ENCODE assay signal across 8 mouse cellular contexts in the genomic region with DNA sequence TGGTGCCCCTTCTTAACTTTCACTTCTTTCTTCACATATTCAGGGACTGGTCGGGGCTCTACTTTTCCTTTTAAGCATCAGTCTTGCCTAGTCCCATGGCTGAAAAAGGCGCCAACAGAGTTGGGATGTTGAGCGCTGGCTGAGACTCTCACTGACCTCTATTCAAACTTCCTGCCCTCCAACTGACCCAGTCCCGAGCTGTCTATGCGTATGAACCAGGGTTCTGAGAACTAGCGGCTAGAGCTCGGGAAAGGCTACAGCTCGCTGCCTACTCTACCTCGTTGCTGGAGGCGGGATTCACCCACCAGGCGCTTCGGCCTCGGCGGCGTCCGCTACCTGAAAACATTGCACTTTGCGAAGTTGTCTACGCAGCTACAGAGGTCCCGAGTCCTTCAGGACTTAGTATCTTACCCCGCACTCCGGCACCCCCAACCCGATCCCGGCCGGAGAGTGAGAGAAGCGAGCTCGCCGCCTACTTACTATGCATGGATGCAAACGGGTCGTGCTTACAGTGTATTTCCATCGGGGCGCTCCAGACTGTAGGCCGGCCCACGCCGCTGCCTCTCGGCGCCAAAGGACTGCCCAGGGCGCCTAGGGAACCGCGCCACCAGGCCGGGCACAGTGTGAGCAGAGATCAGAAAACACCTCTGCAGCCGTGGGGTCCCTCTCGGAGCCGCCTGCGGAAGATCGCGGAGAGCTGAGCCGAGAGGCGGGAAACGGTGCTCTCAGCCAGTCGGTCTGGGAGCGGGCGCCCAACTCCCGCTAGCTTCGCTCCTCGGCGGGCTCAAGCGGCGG. TPM values are rescaled to one million over a fixed set of nuclear protein-coding genes. Genes with fewer than 3 reads are reported as not detected.
DNase-seq lines count a peak whose midpoint lies in the region; ATAC-seq and TF ChIP-seq lines count a peak whose summit lies in the region.

No protein-coding gene starts in this region.

- H3K36me3 ChIP-seq in heart, embryonic 13.5 days, result no peaks in the 10 kb centered on the region
- no peaks in the 10 kb centered on the region for H3K36me3 ChIP-seq in hindbrain, embryonic 12.5 days
- no peaks in the 10 kb centered on the region for H3K36me3 ChIP-seq in midbrain, embryonic 11.5 days (ENCODE audit: control insufficient read depth, insufficient read depth, low read length)

- H3K27ac ChIP-seq in heart, embryonic 13.5 days (replicated peaks), result no peak overlapping the region
- H3K27ac ChIP-seq in hindbrain, embryonic 12.5 days, result no peak overlapping the region
- no peak overlapping the region for H3K27ac ChIP-seq in midbrain, embryonic 11.5 days (ENCODE audit: low read depth, low read length)

- no peaks in the 10 kb centered on the region for H3K9me3 ChIP-seq in heart, embryonic 13.5 days
- no peaks in the 10 kb centered on the region for H3K9me3 ChIP-seq in hindbrain, embryonic 12.5 days (replicated peaks)
- H3K9me3 ChIP-seq in midbrain, embryonic 11.5 days (ENCODE audit: control insufficient read depth, low read length), result no peaks in the 10 kb centered on the region

- no peak for ATAC-seq in heart, embryonic 13.5 days (ENCODE audit: extremely low read depth, insufficient number of reproducible peaks, low FRiP score, low TSS enrichment)
- ATAC-seq in hindbrain, embryonic 12.5 days (ENCODE audit: low FRiP score), result no peak
- ATAC-seq in midbrain, embryonic 11.5 days (ENCODE audit: low FRiP score), result no peak

- TF ChIP-seq CTCF in brain, embryonic 14.5 days (IDR thresholded peaks at IDR 0.05; ENCODE audit: borderline replicate concordance, extremely low read depth, insufficient read depth, insufficient read length), result no peak

- H3K4me1 ChIP-seq in heart, embryonic 13.5 days, result peaks cover 13% of the 10 kb centered on the region
- peaks cover 22% of the 10 kb centered on the region for H3K4me1 ChIP-seq in hindbrain, embryonic 12.5 days
- peaks cover 18% of the 10 kb centered on the region for H3K4me1 ChIP-seq in midbrain, embryonic 11.5 days (ENCODE audit: control insufficient read depth, insufficient read depth, low read length)

- peaks cover 99% of the 10 kb centered on the region for H3K27me3 ChIP-seq in heart, embryonic 13.5 days (replicated peaks)
- H3K27me3 ChIP-seq in hindbrain, embryonic 12.5 days, result peaks cover 95% of the 10 kb centered on the region
- peaks cover 94% of the 10 kb centered on the region for H3K27me3 ChIP-seq in midbrain, embryonic 11.5 days (ENCODE audit: control insufficient read depth, insufficient read depth, low read length)

- H3K4me2 ChIP-seq in heart, embryonic 13.5 days, result peak overlapping the region; percentile 72
- H3K4me2 ChIP-seq in hindbrain, embryonic 12.5 days (replicated peaks), result peak overlapping the region; percentile 70
- H3K4me2 ChIP-seq in midbrain, embryonic 11.5 days, result peak overlapping the region; percentile 65

- H3K9ac ChIP-seq in heart, embryonic 13.5 days, result no peak overlapping the region
- peak overlapping the region; percentile 70 for H3K9ac ChIP-seq in hindbrain, embryonic 12.5 days
- H3K9ac ChIP-seq in midbrain, embryonic 11.5 days (ENCODE audit: low read length), result peak overlapping the region; percentile 72

- no peak for TF ChIP-seq POLR2A in brain, embryonic 14.5 days (IDR thresholded peaks at IDR 0.05; ENCODE audit: borderline replicate concordance, extremely low read depth, insufficient read depth, insufficient read length, poor library complexity, severe bottlenecking)

- DNase-seq in heart, adult 9 months (ENCODE audit: low spot score in 2 of 2), result no peak
- DNase-seq in brain, embryonic 14.5 days (ENCODE audit: low read depth), result peak; percentile 52
- DNase-seq in midbrain, embryonic 11.5 days (ENCODE audit: low spot score, missing footprints), result peak; percentile 97
- DNase-seq in spleen, postnatal 14 days (ENCODE audit: low spot score in 2 of 2), result no peak
- no peak for DNase-seq in Muller cell, postnatal 12 days (ENCODE audit: inconsistent ontology term)
- DNase-seq in layer of hippocampus, postnatal 36 days, result no peak

- H3K4me3 ChIP-seq in heart, embryonic 13.5 days, result peak overlapping the region; percentile 51
- H3K4me3 ChIP-seq in hindbrain, embryonic 12.5 days, result peak overlapping the region; percentile 48
- peak overlapping the region; percentile 53 for H3K4me3 ChIP-seq in midbrain, embryonic 11.5 days (ENCODE audit: low read depth, low read length)

- WGBS in heart, embryonic 13.5 days, result 1% methylated on average over 58 of the region's 58 CpGs
- 1% methylated on average over 58 of the region's 58 CpGs for WGBS in hindbrain, embryonic 12.5 days
- WGBS in midbrain, embryonic 11.5 days, result under 1% methylated on average over 58 of the region's 58 CpGs

RNA-seq across cellular contexts. Expression of gene Pax5, which starts 7.2 kb away (rescaled TPM):
- polyA plus RNA-seq in heart, embryonic 13.5 days (2015; fragmentation: Nextera tagmentation; extraction: Ambion mirVana), result 0.07 TPM in 1 of 2 replicates, not detected in the other
- 5.0 and 15.0 TPM in 2 replicates for polyA plus RNA-seq in brain, embryonic 14.5 days (2012; rRNA removed)
- 8.5 and 8.6 TPM in 2 replicates for polyA plus RNA-seq in hindbrain, embryonic 12.5 days (2016; fragmentation: Nextera tagmentation; extraction: Ambion mirVana)
- 4.1 and 4.8 TPM in 2 replicates for polyA plus RNA-seq in midbrain, embryonic 11.5 days (2014; fragmentation: Nextera tagmentation; extraction: Ambion mirVana)
- total RNA-seq in layer of hippocampus, postnatal 36 days (2021), result under 1 TPM; 0.05 to 0.99 TPM

RNA-seq across cellular contexts. Expression of gene Zcchc7, which starts 52.6 kb away (rescaled TPM):
- polyA plus RNA-seq in heart, embryonic 13.5 days (2015; fragmentation: Nextera tagmentation; extraction: Ambion mirVana), result 15.5 and 23.7 TPM in 2 replicates
- polyA plus RNA-seq in brain, embryonic 14.5 days (2012; rRNA removed), result 34.9 and 38.1 TPM in 2 replicates
- polyA plus RNA-seq in hindbrain, embryonic 12.5 days (2016; fragmentation: Nextera tagmentation; extraction: Ambion mirVana), result 34.4 and 34.6 TPM in 2 replicates
- polyA plus RNA-seq in midbrain, embryonic 11.5 days (2014; fragmentation: Nextera tagmentation; extraction: Ambion mirVana), result 19.5 TPM in 2 replicates
- total RNA-seq in layer of hippocampus, postnatal 36 days (2021), result 10 to 100 TPM; 69.7 to 92.0 TPM

Comparison
In these comparisons a context has a peak if more than half of its experiments do, and no peak if none do; other contexts are left out.
1. DNase-seq: peak in brain, embryonic 14.5 days (single experiment) and midbrain, embryonic 11.5 days (single experiment); none in heart, adult 9 months (0 of 2), spleen, postnatal 14 days (0 of 2), Muller cell, postnatal 12 days (single experiment) and layer of hippocampus, postnatal 36 days (0 of 2).
2. Peak in every context shown above with its lines, with median percentiles within 50 percentile points of each other: H3K4me2 ChIP-seq and H3K4me3 ChIP-seq.